Mouse (Mus musculus): ENCODE data around the gene Kctd14.

Gene Kctd14

DNA sequence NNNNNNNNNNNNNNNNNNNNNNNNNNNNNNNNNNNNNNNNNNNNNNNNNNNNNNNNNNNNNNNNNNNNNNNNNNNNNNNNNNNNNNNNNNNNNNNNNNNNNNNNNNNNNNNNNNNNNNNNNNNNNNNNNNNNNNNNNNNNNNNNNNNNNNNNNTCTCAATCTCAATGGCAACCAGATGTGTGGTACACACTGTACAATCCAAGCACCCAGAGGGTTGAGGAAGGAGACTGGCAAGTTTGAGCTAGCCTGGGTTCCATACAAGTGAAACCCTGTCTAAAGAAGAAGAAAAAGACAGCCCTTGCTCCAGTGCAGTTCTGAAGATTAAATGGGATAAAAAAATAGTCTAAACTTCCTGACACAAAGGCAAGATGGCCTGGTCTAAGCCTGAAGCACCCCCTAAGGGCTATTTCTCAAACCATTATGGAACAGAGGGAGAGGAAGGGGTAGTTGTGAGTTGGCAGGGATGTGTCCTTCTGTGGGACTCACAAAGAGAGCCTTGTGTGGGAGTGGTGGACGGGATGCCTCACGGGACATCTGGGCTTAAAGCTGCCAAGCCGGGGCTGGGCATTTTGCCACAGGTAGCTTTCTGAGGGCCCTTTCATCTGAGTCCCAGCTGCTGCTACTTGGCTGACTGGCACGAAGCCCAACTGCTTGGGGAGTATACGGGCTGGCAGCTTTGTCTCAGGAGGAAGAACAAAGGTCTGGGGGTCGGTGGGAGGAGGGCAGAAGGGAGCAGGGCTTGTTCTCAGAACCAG, 4.8 kb upstream of the Kctd14 start:
- DNase-seq: no peak

DNA sequence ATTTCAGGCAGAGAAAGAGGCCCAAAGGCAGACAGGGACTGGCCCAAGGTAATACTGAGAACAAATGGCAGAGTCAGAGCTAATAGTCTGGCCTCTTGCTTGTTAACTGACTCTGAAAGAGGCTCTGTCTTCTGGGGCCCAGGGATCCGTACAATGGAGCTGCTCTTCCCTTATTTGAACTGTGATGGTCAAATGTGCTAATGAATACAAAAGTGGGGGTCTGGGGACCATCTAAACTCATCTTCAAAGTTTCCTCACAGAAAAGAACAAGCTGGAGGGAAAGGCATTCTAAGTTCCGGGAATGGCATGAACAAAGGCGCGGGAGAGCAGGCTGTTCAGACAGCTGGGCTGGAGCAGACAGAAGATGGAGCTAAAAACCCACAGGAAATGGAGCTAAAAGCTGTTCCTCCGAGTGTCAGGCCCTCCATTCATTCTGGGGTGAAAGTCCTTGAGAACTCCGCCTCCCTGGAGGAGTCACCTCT, 4.0 kb upstream of the Kctd14 start:
- DNase-seq: no peak

DNA sequence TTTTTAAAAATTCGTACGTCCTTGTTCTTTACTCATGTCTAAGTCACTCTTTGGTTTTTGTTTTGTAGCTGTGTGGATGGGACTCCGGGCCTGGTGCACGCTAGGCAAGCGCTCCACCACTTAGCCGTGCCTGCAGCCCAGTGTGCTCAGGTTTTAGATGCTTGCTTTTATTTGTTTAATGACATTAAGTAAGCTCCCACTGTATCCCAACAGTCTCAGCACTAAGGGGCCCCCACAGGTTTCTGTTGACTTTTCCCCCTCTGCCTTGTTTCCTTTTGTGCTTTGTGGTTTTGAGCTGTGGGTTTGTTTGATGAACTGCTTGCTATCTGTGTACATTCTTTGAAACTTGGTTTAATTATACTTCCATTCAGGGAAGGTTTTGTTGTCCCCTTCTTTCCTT, 1.1 kb downstream of the Kctd14 start:
- no peak for DNase-seq

DNA sequence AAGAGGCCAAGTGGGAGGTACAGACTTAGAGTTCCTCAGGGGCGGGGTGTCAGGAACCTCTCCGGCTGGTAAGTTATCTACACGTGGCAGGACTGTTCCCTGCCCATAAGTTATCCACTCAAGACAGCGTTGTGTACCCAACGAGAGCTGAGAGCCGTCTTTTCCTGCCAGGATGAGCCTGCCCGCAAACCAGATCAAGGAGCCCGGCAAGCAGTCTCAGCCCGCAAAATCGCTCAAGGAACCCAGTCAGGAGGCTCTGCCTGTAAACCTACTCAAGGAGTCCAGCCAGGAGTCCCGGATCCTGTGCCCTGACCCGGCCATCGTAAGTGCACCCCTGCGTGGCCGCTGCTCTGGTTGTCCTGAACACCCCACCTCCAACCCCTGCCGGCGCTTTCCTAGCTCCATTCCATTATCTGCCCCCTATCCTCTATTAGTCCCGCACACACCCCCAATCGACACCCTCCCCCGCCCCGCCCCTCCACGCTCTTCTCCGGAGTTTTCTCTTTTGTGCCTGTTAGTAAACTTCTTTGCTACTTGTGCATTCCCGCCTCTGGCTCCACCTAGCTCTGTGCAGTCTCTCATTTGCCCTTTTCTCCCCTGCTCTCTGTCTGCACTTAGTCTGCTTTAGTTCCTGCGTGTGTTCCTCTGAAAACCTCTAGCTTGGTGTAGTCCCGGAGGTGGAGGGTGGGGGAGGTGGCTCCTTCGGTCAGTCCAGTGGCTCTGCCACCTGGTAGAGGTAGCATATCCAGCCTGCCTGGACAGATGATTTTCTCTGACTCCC, 2.2 kb downstream of the Kctd14 start:
- DNase-seq: peak in 1 of 2 experiments; percentile 25

DNA sequence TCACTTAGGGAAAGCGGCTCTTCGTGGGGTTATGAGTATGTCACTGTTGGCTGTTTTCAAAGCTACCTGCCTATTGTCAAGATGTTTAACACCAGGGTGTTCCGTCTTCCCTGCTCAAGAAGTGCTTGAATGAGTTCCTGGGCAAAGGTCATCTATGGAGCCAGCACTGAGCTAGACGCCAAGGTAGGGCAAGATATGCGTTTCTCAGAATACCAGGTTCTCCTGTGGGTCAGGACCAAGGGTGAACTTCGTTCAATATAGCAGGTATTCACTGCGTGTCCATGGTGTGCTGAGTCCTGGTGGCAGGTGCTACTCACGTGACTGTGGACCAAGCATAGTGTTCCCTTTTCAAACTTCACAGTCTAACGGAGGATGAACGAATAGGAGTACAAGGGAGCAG, 3.7 kb downstream of the Kctd14 start:
- DNase-seq: no peak

DNA sequence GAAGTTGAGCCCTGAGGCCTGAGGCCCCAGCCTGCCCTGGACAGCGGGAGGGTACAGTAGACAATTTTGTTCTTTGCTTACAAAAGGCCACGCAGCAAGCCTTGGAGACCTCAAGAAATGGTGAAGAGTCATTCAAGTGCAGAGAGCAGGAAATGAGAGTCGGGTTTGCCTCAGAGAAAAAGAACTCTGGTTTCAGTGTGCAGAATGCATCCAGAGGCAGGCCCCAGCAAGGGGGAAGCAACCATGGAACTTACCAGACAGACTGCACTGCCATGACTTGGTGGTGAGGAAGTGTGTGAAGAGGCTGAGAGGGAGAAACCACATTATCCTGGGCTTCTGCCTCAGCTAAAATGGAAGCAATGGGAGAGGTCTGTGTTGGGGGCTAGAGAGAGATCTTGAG, 4.5 kb downstream of the Kctd14 start:
- DNase-seq: no peak

DNA sequence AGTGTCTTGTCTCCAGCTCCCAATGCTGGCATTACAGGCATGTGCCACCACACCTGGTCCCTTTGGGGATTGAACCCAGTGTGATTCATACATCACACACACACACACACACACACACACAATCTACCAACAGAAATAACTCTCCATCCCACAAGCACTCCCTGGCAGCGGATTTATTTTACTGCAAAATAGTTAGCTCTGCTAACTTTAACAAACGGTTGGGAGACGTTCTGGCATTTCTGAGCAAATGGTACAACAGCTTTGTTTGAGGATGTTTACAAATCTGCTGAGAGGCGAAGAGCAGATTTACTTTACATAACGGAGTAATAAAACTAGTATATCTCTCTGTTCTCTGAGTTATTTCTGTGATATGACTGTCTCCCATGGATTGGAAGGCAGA, 21.9 kb downstream of the Kctd14 start:
- DNase-seq: no peak

DNA sequence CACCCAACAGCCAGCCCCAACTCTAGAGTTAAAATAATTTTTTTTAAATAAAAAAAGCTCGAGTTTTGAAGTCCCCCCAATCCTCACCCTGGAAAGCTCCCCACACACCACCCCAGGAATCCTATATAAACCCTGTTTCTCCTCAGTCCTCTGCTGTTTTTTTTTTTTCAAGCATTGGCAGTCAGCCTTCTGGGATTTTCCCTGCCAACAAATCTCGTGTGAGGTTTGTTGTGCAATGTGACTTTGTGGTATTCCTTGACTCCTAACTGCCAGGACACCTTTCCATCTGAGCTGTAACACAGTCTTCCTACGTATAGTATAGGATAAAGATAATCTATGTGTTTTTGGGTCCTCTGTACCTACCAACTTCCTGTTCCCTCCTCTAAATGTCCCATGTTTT, 28.2 kb downstream of the Kctd14 start:
- DNase-seq: no peak

DNA sequence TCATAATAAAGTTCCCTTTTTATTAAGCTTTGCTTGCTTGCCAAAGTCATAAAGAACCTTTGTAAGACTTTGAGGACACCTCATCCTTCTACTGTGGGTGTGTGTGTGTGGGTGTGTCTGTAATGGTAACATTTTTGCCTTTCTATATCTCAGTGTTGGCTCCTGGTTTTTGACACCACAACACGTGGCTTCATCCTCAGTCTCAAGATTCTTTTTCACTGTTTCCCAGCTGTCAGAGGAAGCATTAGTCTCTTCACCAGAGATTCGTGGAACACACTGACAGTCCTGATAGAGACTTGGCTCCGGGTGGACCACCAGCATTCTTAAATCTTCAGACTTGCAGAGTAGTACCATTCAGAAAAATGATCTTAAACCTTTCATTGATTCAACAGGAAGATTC, 29.2 kb downstream of the Kctd14 start:
- DNase-seq: no peak

DNA sequence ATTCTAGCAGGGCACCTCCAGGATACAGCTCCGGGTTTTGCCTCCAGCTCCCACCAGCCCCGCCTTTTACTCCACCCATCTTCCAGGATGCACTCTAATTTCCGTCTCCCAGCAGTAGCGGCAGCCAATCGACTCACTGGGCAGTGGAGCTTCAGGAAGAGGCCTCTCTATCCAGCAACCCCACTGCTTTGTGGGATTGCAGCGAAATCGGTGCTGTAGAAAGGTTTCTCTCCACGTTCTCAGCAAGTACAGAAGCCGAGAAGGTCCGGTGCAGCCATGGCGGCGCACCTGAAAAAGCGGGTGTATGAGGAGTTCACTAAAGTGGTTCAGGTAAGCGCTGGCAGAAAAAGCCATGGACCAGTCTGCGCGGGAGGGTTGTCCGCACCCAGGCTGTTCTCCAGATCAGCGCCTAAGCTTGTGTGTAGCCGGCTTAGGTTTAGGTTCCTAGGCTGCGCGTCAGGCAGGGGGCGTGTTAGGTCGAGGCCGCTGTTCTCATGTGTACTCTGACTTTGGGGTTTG, 29.8 kb downstream of the Kctd14 start, which contains the start of gene Ints4:
Gene Ints4, plus strand, starts transcription at position 136 of the 519 bp plus-strand sequence.
- peak; percentile 76 to 77 for DNase-seq

DNA sequence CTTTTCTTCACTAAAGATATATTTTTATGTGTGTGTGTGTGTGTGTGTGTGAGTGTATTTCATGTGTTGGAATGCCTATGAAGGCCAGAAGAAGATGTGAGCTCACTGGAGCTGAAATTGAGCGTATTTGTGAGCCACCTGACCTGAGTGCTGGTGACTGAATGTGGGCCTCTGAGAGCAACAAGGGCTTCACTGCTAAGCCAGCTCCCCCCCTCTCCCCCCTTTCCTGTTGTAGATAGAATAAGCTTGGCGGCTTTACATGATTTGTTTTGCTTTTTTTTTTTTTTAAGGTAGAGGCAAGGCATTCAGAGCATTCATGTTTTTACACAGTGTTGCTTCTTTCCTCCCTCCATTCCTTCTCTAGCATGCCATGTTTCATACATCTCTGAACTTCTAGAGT, 32.3 kb downstream of the Kctd14 start:
- no peak for DNase-seq

DNA sequence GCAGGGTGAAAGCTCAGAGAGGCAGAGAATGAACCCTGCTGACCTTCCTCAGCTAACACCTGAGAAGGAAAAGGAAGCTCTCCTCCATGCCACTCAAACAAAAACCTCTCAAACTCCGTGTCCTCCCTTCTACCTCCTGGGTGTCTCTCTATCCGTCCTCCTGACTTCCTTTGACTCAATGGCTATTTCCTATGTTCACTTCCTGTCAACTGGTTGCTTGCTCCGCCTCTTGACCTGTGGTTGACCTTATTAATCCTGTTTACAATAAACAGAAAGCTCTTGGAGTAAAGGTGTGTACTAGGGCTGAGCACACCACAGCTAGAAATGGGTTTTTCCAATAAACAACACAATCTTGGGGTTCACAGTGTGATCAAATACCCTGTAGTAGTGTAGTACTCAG, 40.0 kb downstream of the Kctd14 start:
- DNase-seq: no peak

DNA sequence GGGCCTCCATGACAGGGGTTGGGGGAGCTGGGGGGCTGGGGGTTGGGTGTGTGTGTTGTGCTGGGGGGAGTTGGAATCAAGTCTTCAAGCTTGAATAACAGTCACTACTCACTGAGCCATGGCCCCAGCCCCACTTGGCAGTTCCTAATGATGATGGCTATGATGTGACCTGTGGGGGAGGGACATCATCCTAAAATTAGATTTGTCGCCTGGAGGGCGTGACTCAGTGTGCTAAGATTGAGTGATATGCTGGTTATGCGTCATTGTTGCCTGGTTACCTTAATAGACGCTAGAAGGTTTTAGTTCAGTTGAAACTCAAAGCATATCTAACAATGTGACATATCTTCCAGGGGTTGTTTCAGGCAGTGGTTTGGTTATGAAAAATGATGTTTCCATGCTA, 41.3 kb downstream of the Kctd14 start:
- DNase-seq: no peak

DNA sequence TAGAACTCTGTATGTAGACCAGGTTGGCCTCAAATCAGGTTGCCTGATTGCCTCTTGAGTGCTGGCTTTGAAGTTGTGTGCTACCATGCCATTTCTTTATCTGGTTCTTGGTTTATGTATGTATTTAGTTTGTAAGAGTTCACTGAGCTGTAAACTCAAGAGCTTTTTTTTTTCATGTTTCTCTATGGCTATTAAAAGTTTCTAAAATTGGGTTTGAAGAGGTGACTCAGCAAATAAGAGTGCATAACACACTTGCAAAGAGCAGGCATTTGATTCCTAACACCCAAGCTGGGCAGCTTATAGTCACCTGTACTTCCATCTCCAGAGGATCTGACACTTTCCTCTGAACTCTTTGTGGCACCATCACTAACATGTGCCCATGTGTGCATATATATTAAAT, 43.9 kb downstream of the Kctd14 start:
- no peak for DNase-seq

DNA sequence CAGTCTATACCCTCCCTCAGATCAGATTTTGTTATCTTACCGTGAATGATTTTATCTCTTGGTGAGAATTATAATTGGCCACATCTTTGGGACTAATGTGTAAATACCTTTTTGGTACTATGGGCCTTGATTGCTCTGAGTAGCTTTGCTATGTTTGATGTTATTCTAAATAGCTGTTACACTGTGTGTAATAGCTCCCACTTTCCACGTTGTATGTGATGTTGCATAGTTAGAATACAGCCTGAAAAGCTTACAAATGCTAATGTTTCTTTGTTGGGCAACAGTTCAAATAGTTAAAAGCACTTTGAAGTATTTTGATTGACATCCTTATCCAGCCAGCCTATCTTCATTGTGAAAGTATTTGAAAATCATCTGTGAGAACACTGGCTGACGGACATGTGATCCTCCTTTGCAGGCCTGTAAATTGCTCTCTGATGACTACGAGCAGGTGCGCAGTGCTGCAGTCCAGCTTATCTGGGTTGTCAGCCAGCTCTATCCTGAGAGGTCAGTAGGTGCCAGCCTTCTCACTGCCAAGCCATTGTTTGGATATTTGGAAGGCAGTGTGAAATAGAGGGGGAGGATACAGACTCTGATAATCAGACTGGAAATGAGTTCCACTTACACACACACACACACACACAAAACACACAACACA, 49.6 kb downstream of the Kctd14 start:
- no peak for DNase-seq

All from spleen, adult 18-20 months (tissue).